Mouse (Mus musculus): Measurements from ENCODE around the gene Polrmt. TPM values are rescaled to one million over a fixed set of nuclear protein-coding genes. Genes with fewer than 3 reads are reported as not detected.

The Polrmt gene
- total and polyA plus RNA-seq, 2 experiments from 2014 or later, result 32.5 to 43.2 TPM

GRCm38 (mm10) chr10:79778006-79778405 lies 31.6 kb upstream of the Polrmt start:
- Histone ChIP-seq H3K9me3 (ENCODE audit: low read length) (no peaks in the 10 kb centered on the region), H3K27me3 (ENCODE audit: insufficient read depth, low read length) (peaks cover 12% of the 10 kb centered on the region; the same call in 1 of the 2 replicates), H3K9ac (replicated peaks; ENCODE audit: low read length, poor library complexity, severe bottlenecking) (no peak overlapping the region), H3K4me3 (ENCODE audit: low read depth, low read length) (no peak overlapping the region), H3K36me3 (ENCODE audit: insufficient read depth, low read length) (no peaks in the 10 kb centered on the region), H3K4me2 (ENCODE audit: low read depth, low read length, poor library complexity, severe bottlenecking) (no peak overlapping the region), H3K4me1 (ENCODE audit: insufficient read depth, low read length) (no peaks in the 10 kb centered on the region; the same call in 1 of the 2 replicates), H3K27ac (ENCODE audit: low read depth, low read length) (no peak overlapping the region)
- ATAC-seq (ENCODE audit: low FRiP score), result no peak
- no peak for TF ChIP-seq CTCF (IDR thresholded peaks at IDR 0.05)
- 13% methylated on average over 14 of the region's 15 CpGs for WGBS
- peak; percentile 65 for DNase-seq (ENCODE audit: low spot score)

GRCm38 (mm10) chr10:79777103-79777531 lies 30.7 kb upstream of the Polrmt start, which contains the start of gene Fstl3:
TSS of gene Fstl3 (plus strand) at chr10:79777272.
- 2% methylated on average over 39 of the region's 39 CpGs for WGBS
- Histone ChIP-seq H3K27me3 (ENCODE audit: insufficient read depth, low read length) (peaks cover 12% of the 10 kb centered on the region; the same call in 1 of the 2 replicates), H3K4me2 (ENCODE audit: low read depth, low read length, poor library complexity, severe bottlenecking) (peak within 1 kb of the TSS; percentile 33), H3K9me3 (ENCODE audit: low read length) (no peaks in the 10 kb centered on the region), H3K4me1 (ENCODE audit: insufficient read depth, low read length) (no peaks in the 10 kb centered on the region; the same call in 1 of the 2 replicates), H3K27ac (ENCODE audit: low read depth, low read length) (no peak within 1 kb of the TSS), H3K36me3 (ENCODE audit: insufficient read depth, low read length) (no peaks in the 10 kb centered on the region), H3K9ac (replicated peaks; ENCODE audit: low read length, poor library complexity, severe bottlenecking) (no peak within 1 kb of the TSS; the same call in 1 of the 2 replicates), H3K4me3 (ENCODE audit: low read depth, low read length) (peak within 1 kb of the TSS; percentile 16)
- DNase-seq (ENCODE audit: low spot score) (no peak), ATAC-seq (ENCODE audit: low FRiP score) (no peak)
- no peak for TF ChIP-seq CTCF (IDR thresholded peaks at IDR 0.05)

GRCm38 (mm10) chr10:79774486-79775279 lies 28.3 kb upstream of the Polrmt start:
- no peak for DNase-seq (ENCODE audit: low spot score)
- Histone ChIP-seq H3K36me3 (ENCODE audit: insufficient read depth, low read length) (no peaks in the 10 kb centered on the region), H3K27ac (ENCODE audit: low read depth, low read length) (no peak overlapping the region), H3K9ac (replicated peaks; ENCODE audit: low read length, poor library complexity, severe bottlenecking) (no peak overlapping the region), H3K4me3 (ENCODE audit: low read depth, low read length) (no peak overlapping the region), H3K4me2 (ENCODE audit: low read depth, low read length, poor library complexity, severe bottlenecking) (no peak overlapping the region), H3K9me3 (ENCODE audit: low read length) (no peaks in the 10 kb centered on the region), H3K27me3 (ENCODE audit: insufficient read depth, low read length) (peaks cover 12% of the 10 kb centered on the region; the same call in 1 of the 2 replicates), H3K4me1 (ENCODE audit: insufficient read depth, low read length) (no peaks in the 10 kb centered on the region)
- ATAC-seq (ENCODE audit: low FRiP score), result no peak
- WGBS, result 73% methylated on average over 5 of the region's 5 CpGs
- peak; percentile 47 for TF ChIP-seq CTCF (IDR thresholded peaks at IDR 0.05)

GRCm38 (mm10) chr10:79773208-79773607 lies 26.8 kb upstream of the Polrmt start:
- no peak overlapping the region for H3K9ac ChIP-seq (replicated peaks; ENCODE audit: low read length, poor library complexity, severe bottlenecking)
- 82% methylated on average over 2 of the region's 2 CpGs for WGBS
- no peak overlapping the region for H3K4me2 ChIP-seq (ENCODE audit: low read depth, low read length, poor library complexity, severe bottlenecking)
- DNase-seq (ENCODE audit: low spot score), result no peak
- no peaks in the 10 kb centered on the region for H3K9me3 ChIP-seq (ENCODE audit: low read length)
- no peak for ATAC-seq (ENCODE audit: low FRiP score)
- H3K4me3 ChIP-seq (ENCODE audit: low read depth, low read length), result no peak overlapping the region
- no peaks in the 10 kb centered on the region for H3K36me3 ChIP-seq (ENCODE audit: insufficient read depth, low read length)
- TF ChIP-seq CTCF (IDR thresholded peaks at IDR 0.05), result no peak
- peaks cover 12% of the 10 kb centered on the region; the same call in 1 of the 2 replicates for H3K27me3 ChIP-seq (ENCODE audit: insufficient read depth, low read length)
- H3K27ac ChIP-seq (ENCODE audit: low read depth, low read length), result no peak overlapping the region
- H3K4me1 ChIP-seq (ENCODE audit: insufficient read depth, low read length), result no peaks in the 10 kb centered on the region; the same call in 1 of the 2 replicates

GRCm38 (mm10) chr10:79772320-79772719 lies 25.9 kb upstream of the Polrmt start:
- 91% methylated on average over 3 of the region's 3 CpGs for WGBS
- no peak overlapping the region for H3K27ac ChIP-seq (ENCODE audit: low read depth, low read length)
- TF ChIP-seq CTCF (IDR thresholded peaks at IDR 0.05), result no peak; the same call in 1 of the 2 replicates
- H3K4me2 ChIP-seq (ENCODE audit: low read depth, low read length, poor library complexity, severe bottlenecking), result no peak overlapping the region
- H3K4me3 ChIP-seq (ENCODE audit: low read depth, low read length), result no peak overlapping the region
- no peaks in the 10 kb centered on the region for H3K9me3 ChIP-seq (ENCODE audit: low read length)
- no peak for DNase-seq (ENCODE audit: low spot score)
- H3K36me3 ChIP-seq (ENCODE audit: insufficient read depth, low read length), result no peaks in the 10 kb centered on the region
- no peak for ATAC-seq (ENCODE audit: low FRiP score)
- H3K9ac ChIP-seq (replicated peaks; ENCODE audit: low read length, poor library complexity, severe bottlenecking), result no peak overlapping the region
- H3K27me3 ChIP-seq (ENCODE audit: insufficient read depth, low read length), result peaks cover 9% of the 10 kb centered on the region; the same call in 1 of the 2 replicates
- H3K4me1 ChIP-seq (ENCODE audit: insufficient read depth, low read length), result no peaks in the 10 kb centered on the region; the same call in 1 of the 2 replicates

GRCm38 (mm10) chr10:79769329-79769728 lies 22.9 kb upstream of the Polrmt start:
- Histone ChIP-seq H3K36me3 (ENCODE audit: insufficient read depth, low read length) (no peaks in the 10 kb centered on the region), H3K27me3 (ENCODE audit: insufficient read depth, low read length) (no peaks in the 10 kb centered on the region), H3K9me3 (ENCODE audit: low read length) (no peaks in the 10 kb centered on the region), H3K27ac (ENCODE audit: low read depth, low read length) (no peak overlapping the region), H3K9ac (replicated peaks; ENCODE audit: low read length, poor library complexity, severe bottlenecking) (no peak overlapping the region), H3K4me2 (ENCODE audit: low read depth, low read length, poor library complexity, severe bottlenecking) (no peak overlapping the region), H3K4me1 (ENCODE audit: insufficient read depth, low read length) (peaks cover 8% of the 10 kb centered on the region; the same call in 1 of the 2 replicates), H3K4me3 (ENCODE audit: low read depth, low read length) (no peak overlapping the region)
- 67% methylated on average over 4 of the region's 4 CpGs for WGBS
- no peak for DNase-seq (ENCODE audit: low spot score)
- ATAC-seq (ENCODE audit: low FRiP score), result no peak
- no peak for TF ChIP-seq CTCF (IDR thresholded peaks at IDR 0.05)
